In the genomic region with DNA sequence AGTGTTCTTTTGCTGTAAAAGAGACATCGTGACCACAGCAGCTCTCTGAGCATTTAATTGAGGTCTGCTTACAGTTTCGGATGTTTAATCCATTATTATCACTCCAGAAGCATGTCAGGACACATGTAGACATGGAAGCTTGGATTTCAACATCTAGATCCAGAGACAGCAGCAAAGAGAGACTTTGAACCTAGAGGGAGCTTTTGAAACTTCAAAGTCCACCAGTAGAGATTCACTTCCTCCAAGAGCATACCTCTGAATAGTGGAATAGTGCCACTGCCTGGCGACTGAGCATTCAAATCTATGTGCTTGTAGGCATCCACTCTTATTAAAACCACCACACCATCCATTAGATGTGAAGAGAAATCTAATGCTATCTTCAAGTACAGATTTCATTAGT, we compare ENCODE assay signal across 20 mouse cellular contexts.
DNase-seq lines count a peak whose midpoint lies in the region; ATAC-seq and TF ChIP-seq lines count a peak whose summit lies in the region.
"Had no signal": no experiment of that assay in that cellular context is flagged by ENCODE, and none has a peak within 500 bp of the region (broad histone marks: within the 10 kb centered on the region; RNA-seq: fewer than 3 reads in every experiment).

No protein-coding gene starts in this region.

- H3K27me3 ChIP-seq in liver, adult 2 months (ENCODE audit: control insufficient read depth, insufficient read depth, low read length), result no peaks in the 10 kb centered on the region
- H3K27me3 ChIP-seq in liver, postnatal 0 days (ENCODE audit: insufficient read depth, low read length), result no peaks in the 10 kb centered on the region
- no peaks in the 10 kb centered on the region for H3K27me3 ChIP-seq in forebrain, postnatal 0 days (ENCODE audit: insufficient read depth, low read length)
- H3K27me3 ChIP-seq: CH12.LX, Patski had no signal

- H3K4me3 ChIP-seq in liver, adult 2 months (ENCODE audit: insufficient read depth, low read depth, low read length), result no peak overlapping the region
- no peak overlapping the region for H3K4me3 ChIP-seq in liver, postnatal 0 days (ENCODE audit: low read depth, low read length)
- no peak overlapping the region for H3K4me3 ChIP-seq in forebrain, postnatal 0 days (ENCODE audit: low read depth, low read length)

- H3K9ac ChIP-seq in liver, adult 2 months (ENCODE audit: low read depth, low read length), result no peak overlapping the region
- H3K9ac ChIP-seq in liver, postnatal 0 days (replicated peaks), result no peak overlapping the region
- no peak overlapping the region for H3K9ac ChIP-seq in forebrain, postnatal 0 days

- 60% methylated on average over 3 of the region's 3 CpGs for WGBS in liver, adult 2 months
- WGBS in liver, postnatal 0 days (ENCODE audit: insufficient replicate concordance), result 64% methylated on average over 3 of the region's 3 CpGs
- 76% methylated on average over 3 of the region's 3 CpGs for WGBS in forebrain, postnatal 0 days

- H3K9me3 ChIP-seq in liver, postnatal 0 days (ENCODE audit: low read length), result no peaks in the 10 kb centered on the region; the same call in 1 of the 2 replicates
- H3K9me3 ChIP-seq in forebrain, postnatal 0 days (ENCODE audit: low read length), result no peaks in the 10 kb centered on the region
- H3K9me3 ChIP-seq: G1E had no signal

- peak; percentile 91 for DNase-seq in liver, adult 2 months (ENCODE audit: extremely low read depth, low read depth, low spot score)
- no peak for DNase-seq in liver, postnatal 0 days
- DNase-seq in NIH3T3 (ENCODE audit: low read depth), result peak; percentile 1
- no peak for DNase-seq in forebrain, postnatal 0 days
- DNase-seq: adrenal gland, adult 2 months; adrenal gland, adult 8-10 months; adrenal gland, postnatal 10 days; adrenal gland, postnatal 14 days; adrenal gland, postnatal 25 days; adrenal gland, postnatal 36 days; B cell, adult 2 months; cerebellum, adult 11 months; cerebellum, adult 11-12 months; cerebellum, adult 18-20 months; cerebellum, adult 2 months had no signal

- no peak for TF ChIP-seq EP300 in liver, postnatal 0 days (IDR thresholded peaks at IDR 0.05; ENCODE audit: low read depth)

- no peaks in the 10 kb centered on the region for H3K79me2 ChIP-seq in liver, adult 2 months (ENCODE audit: control insufficient read depth, insufficient read depth, low read length)

- H3K36me3 ChIP-seq in liver, adult 2 months (ENCODE audit: control insufficient read depth, insufficient read depth, low read length), result no peaks in the 10 kb centered on the region
- no peaks in the 10 kb centered on the region for H3K36me3 ChIP-seq in liver, postnatal 0 days (replicated peaks; ENCODE audit: insufficient read depth, low read length)
- no peaks in the 10 kb centered on the region for H3K36me3 ChIP-seq in forebrain, postnatal 0 days (ENCODE audit: insufficient read depth)
- H3K36me3 ChIP-seq: G1E had no signal

- no peak overlapping the region for H3K27ac ChIP-seq in liver, adult 2 months (replicated peaks; ENCODE audit: insufficient read depth, low read depth, low read length)
- no peak overlapping the region for H3K27ac ChIP-seq in liver, postnatal 0 days (ENCODE audit: low read depth)
- H3K27ac ChIP-seq in forebrain, postnatal 0 days (ENCODE audit: low read depth, low read length), result no peak overlapping the region

- no peak for ATAC-seq in liver, postnatal 0 days
- no peak for ATAC-seq in forebrain, postnatal 0 days
- ATAC-seq: activated CD4-positive, CD25-positive, alpha-beta regulatory T cell, adult 4 months; CD4-positive, CD25-positive, alpha-beta regulatory T cell, adult 4 months; Patski had no signal

- TF ChIP-seq CTCF in liver, adult 2 months (IDR thresholded peaks at IDR 0.05; ENCODE audit: low read depth, low read length), result no peak
- no peak for TF ChIP-seq CTCF in liver, postnatal 0 days (IDR thresholded peaks at IDR 0.05; ENCODE audit: low read depth)
- TF ChIP-seq CTCF in forebrain, postnatal 0 days (IDR thresholded peaks at IDR 0.05; ENCODE audit: low read depth), result no peak

- no peak overlapping the region for H3K4me2 ChIP-seq in liver, postnatal 0 days (ENCODE audit: low read depth, low read length)
- no peak overlapping the region for H3K4me2 ChIP-seq in forebrain, postnatal 0 days (ENCODE audit: low read depth)

- no peak for TF ChIP-seq POLR2A in liver, adult 2 months (IDR thresholded peaks at IDR 0.05; ENCODE audit: extremely low read depth, insufficient read depth, low read length)

- H3K4me1 ChIP-seq in liver, adult 2 months (ENCODE audit: control insufficient read depth, insufficient read depth, low read length), result no peaks in the 10 kb centered on the region
- no peaks in the 10 kb centered on the region for H3K4me1 ChIP-seq in liver, postnatal 0 days (ENCODE audit: insufficient read depth)
- H3K4me1 ChIP-seq in forebrain, postnatal 0 days (ENCODE audit: insufficient read depth), result no peaks in the 10 kb centered on the region

Comparison
In these comparisons a context has a peak if more than half of its experiments do, and no peak if none do; other contexts are left out.
1. DNase-seq: peak in liver, adult 2 months (single experiment) and NIH3T3 (single experiment); none in liver, postnatal 0 days (single experiment) and forebrain, postnatal 0 days (single experiment).